Mouse (Mus musculus): ENCODE measurements around the gene Cyp11a1. TPM values are rescaled to one million over a fixed set of nuclear protein-coding genes. Genes with fewer than 3 reads are reported as not detected.

Cyp11a1 gene
- polyA plus RNA-seq, 1 experiment: 0.19 TPM

DNA sequence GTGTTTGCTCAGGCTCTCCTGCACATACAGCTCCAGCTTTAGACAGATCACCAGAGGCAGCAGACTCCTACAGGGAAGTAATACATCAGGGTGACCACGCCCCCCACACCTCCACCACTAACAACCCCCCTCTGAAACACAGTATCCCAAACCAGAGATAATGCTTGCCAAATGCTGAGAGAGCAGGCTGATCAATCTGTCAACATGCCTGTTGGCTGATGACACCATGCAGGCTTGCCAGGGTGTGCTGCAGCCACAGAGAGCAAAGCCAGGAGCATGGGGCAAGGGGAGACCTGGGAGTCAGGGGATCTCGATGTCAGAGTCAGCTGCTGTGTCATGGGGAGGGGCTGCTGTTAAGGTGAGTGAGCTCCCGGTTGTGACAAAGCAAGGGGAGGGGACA, 57.3 kb downstream of the Cyp11a1 start, which contains the start of gene Stra6:
Gene Stra6, plus strand, starts transcription at position 258 of the 400 bp plus-strand sequence.
- Histone ChIP-seq H3K4me3 (ENCODE audit: low read depth, low read length) (no peak within 1 kb of the TSS), H3K27ac (ENCODE audit: insufficient read depth, low read depth, low read length) (no peak within 1 kb of the TSS), H3K4me1 (ENCODE audit: control insufficient read depth, insufficient read depth, insufficient read length, low read length) (no peaks in the 10 kb centered on the region), H3K36me3 (ENCODE audit: control insufficient read depth, insufficient read depth, low read length) (no peaks in the 10 kb centered on the region), H3K27me3 (ENCODE audit: control insufficient read depth, insufficient read depth, low read length) (no peaks in the 10 kb centered on the region)
- TF ChIP-seq POLR2A (IDR thresholded peaks at IDR 0.05; ENCODE audit: low read depth, low read length) (no peak), CTCF (IDR thresholded peaks at IDR 0.05; ENCODE audit: extremely low read depth, insufficient read length, insufficient replicate concordance, low read depth, low read length) (no peak)
- WGBS: 2% methylated on average over 3 of the region's 3 CpGs

GRCm38 (mm10) chr9:58065532-58065931, 59.3 kb downstream of the Cyp11a1 start:
- no peaks in the 10 kb centered on the region for H3K36me3 ChIP-seq (ENCODE audit: control insufficient read depth, insufficient read depth, low read length)
- no peaks in the 10 kb centered on the region for H3K27me3 ChIP-seq (ENCODE audit: control insufficient read depth, insufficient read depth, low read length)
- TF ChIP-seq CTCF (IDR thresholded peaks at IDR 0.05; ENCODE audit: extremely low read depth, insufficient read length, insufficient replicate concordance, low read depth, low read length) (no peak), POLR2A (IDR thresholded peaks at IDR 0.05; ENCODE audit: low read depth, low read length) (no peak)
- no peak overlapping the region for H3K4me3 ChIP-seq (ENCODE audit: low read depth, low read length)
- H3K4me1 ChIP-seq (ENCODE audit: control insufficient read depth, insufficient read depth, insufficient read length, low read length): no peaks in the 10 kb centered on the region
- H3K27ac ChIP-seq (ENCODE audit: insufficient read depth, low read depth, low read length): no peak overlapping the region
- 66% methylated on average over 6 of the region's 6 CpGs for WGBS

DNA sequence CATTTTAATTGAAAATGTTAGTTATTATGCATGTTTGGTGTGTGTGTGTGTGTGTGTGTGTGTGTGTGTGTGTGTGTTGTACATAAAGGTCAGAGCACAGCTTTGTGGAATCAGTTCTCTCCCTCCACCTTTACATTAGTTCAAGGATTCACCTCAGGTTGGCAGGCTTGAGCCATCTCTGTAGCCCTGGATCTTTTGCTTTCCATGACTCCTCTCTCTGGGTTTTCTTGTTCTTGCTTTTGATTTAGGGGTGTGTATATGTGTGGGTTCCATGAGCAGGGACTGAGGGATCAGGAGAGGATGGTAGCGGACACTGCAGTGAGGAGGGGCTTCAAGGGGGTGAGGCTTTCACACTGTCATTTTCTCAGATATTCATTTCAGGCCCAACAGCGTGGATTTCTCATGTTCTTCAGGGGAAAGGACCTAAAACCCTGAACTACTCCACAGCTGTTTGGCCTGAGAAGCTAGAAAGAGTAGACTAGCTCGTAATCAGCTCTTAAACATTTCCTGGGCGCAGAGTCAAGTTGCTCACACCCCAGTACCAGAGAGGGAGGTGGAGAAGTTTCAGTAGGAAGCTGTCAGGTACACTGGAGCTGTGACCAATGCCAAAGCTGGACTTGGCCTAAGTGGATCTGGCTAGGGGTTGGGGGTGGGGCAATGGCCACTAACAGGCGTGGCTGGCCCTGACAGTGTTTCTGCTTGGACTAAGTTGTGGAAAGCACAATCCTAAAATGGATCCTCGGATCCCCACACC, 59.9 kb downstream of the Cyp11a1 start:
- Histone ChIP-seq H3K27ac (ENCODE audit: insufficient read depth, low read depth, low read length) (no peak overlapping the region), H3K4me1 (ENCODE audit: control insufficient read depth, insufficient read depth, insufficient read length, low read length) (no peaks in the 10 kb centered on the region), H3K4me3 (ENCODE audit: low read depth, low read length) (no peak overlapping the region), H3K27me3 (ENCODE audit: control insufficient read depth, insufficient read depth, low read length) (no peaks in the 10 kb centered on the region), H3K36me3 (ENCODE audit: control insufficient read depth, insufficient read depth, low read length) (no peaks in the 10 kb centered on the region)
- WGBS: 64% methylated on average over 6 of the region's 6 CpGs
- TF ChIP-seq POLR2A (IDR thresholded peaks at IDR 0.05; ENCODE audit: low read depth, low read length) (no peak), CTCF (IDR thresholded peaks at IDR 0.05; ENCODE audit: extremely low read depth, insufficient read length, insufficient replicate concordance, low read depth, low read length) (no peak)

- TF ChIP-seq POLR2A (IDR thresholded peaks at IDR 0.05; ENCODE audit: low read depth, low read length): no peak
- no peak for TF ChIP-seq CTCF (IDR thresholded peaks at IDR 0.05; ENCODE audit: extremely low read depth, insufficient read length, insufficient replicate concordance, low read depth, low read length)
- no peaks in the 10 kb centered on the region for H3K27me3 ChIP-seq (ENCODE audit: control insufficient read depth, insufficient read depth, low read length)
- H3K4me1 ChIP-seq (ENCODE audit: control insufficient read depth, insufficient read depth, insufficient read length, low read length): no peaks in the 10 kb centered on the region
- no peak overlapping the region for H3K27ac ChIP-seq (ENCODE audit: insufficient read depth, low read depth, low read length)
- H3K4me3 ChIP-seq (ENCODE audit: low read depth, low read length): no peak overlapping the region
- H3K36me3 ChIP-seq (ENCODE audit: control insufficient read depth, insufficient read depth, low read length): no peaks in the 10 kb centered on the region
- WGBS: 66% methylated on average over 6 of the region's 6 CpGs
These were observed 60.5 kb downstream of the Cyp11a1 start for GRCm38 (mm10) chr9:58066731-58067095.

DNA sequence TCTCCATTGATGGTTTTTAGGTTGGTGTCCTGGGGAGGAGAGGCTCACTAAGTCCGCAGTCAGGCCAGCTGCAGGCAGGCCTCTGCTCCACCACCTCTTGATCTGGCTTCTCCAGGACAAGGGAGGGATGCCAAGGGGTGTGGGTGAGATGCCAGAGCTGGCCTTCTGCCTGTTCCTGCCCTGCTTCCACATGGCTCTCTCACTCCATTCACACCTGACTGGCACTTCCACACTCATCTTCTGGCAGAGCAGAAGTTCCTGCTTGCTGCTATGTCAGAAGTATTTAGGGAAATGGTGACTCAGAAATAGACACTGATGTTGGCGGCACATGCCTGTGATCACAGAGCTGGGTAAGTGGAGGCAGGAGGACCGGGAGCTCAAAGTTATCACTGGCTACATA, 61.3 kb downstream of the Cyp11a1 start:
- Histone ChIP-seq H3K27me3 (ENCODE audit: control insufficient read depth, insufficient read depth, low read length) (no peaks in the 10 kb centered on the region), H3K27ac (ENCODE audit: insufficient read depth, low read depth, low read length) (no peak overlapping the region), H3K4me3 (ENCODE audit: low read depth, low read length) (no peak overlapping the region), H3K36me3 (ENCODE audit: control insufficient read depth, insufficient read depth, low read length) (no peaks in the 10 kb centered on the region), H3K4me1 (ENCODE audit: control insufficient read depth, insufficient read depth, insufficient read length, low read length) (no peaks in the 10 kb centered on the region)
- WGBS: 88% methylated on average over 3 of the region's 3 CpGs
- no peak for TF ChIP-seq CTCF (IDR thresholded peaks at IDR 0.05; ENCODE audit: extremely low read depth, insufficient read length, insufficient replicate concordance, low read depth, low read length)
- TF ChIP-seq POLR2A (IDR thresholded peaks at IDR 0.05; ENCODE audit: low read depth, low read length): no peak

DNA sequence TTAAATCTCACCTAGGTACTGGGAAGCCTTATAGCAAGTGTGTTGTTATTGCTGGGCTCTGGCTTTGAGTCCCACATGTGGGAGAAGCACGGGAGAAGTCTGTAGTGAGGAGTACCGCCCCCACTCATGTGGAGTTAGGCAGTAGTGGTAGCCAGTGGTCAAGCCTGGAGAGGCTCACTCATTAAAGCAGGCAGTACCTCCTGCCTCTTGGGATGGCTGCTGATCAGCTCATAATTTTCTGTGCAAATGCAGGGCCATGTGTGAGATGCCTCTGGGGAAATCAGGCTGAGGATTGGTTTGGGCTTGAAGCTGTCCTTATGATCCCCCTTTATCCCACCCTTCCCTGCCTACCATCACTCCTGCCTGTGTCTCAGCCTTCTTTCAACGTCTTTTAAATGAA, 68.3 kb downstream of the Cyp11a1 start:
- H3K27ac ChIP-seq (ENCODE audit: insufficient read depth, low read depth, low read length): no peak overlapping the region
- H3K4me1 ChIP-seq (ENCODE audit: control insufficient read depth, insufficient read depth, insufficient read length, low read length): no peaks in the 10 kb centered on the region
- 48% methylated on average over 3 of the region's 3 CpGs for WGBS
- no peak overlapping the region for H3K4me3 ChIP-seq (ENCODE audit: low read depth, low read length)
- no peak for TF ChIP-seq POLR2A (IDR thresholded peaks at IDR 0.05; ENCODE audit: low read depth, low read length)
- H3K27me3 ChIP-seq (ENCODE audit: control insufficient read depth, insufficient read depth, low read length): no peaks in the 10 kb centered on the region
- H3K36me3 ChIP-seq (ENCODE audit: control insufficient read depth, insufficient read depth, low read length): no peaks in the 10 kb centered on the region

Other genes starting within 250 kb of the Cyp11a1 start
- gene Clk3, start 240.6 kb upstream of the Cyp11a1 start, polyA plus RNA-seq (2012; rRNA removed): 30.7 and 66.1 TPM in 2 replicates
- 5.8 and 13.6 TPM in 2 replicates for gene Arid3b, start 169.6 kb upstream of the Cyp11a1 start, polyA plus RNA-seq (2012; rRNA removed)
- 62.4 and 146 TPM in 2 replicates for gene Ubl7, start 95.4 kb upstream of the Cyp11a1 start, polyA plus RNA-seq (2012; rRNA removed)
- 12.9 and 52.6 TPM in 2 replicates for gene Sema7a, start 66.3 kb upstream of the Cyp11a1 start, polyA plus RNA-seq (2012; rRNA removed)
- 0.83 and 1.7 TPM in 2 replicates for gene Stra6, start 57.4 kb downstream of the Cyp11a1 start, polyA plus RNA-seq (2012; rRNA removed)
- gene Ccdc33, start 112.4 kb downstream of the Cyp11a1 start, polyA plus RNA-seq (2012; rRNA removed): not detected in 2 replicates
- 27.5 and 31.4 TPM in 2 replicates for gene Islr, start 197.9 kb downstream of the Cyp11a1 start, polyA plus RNA-seq (2012; rRNA removed)
- 0.91 and 1.3 TPM in 2 replicates for gene Islr2, start 197.9 kb downstream of the Cyp11a1 start, polyA plus RNA-seq (2012; rRNA removed)
- gene Pml, start 243.4 kb downstream of the Cyp11a1 start, polyA plus RNA-seq (2012; rRNA removed): 18.4 and 45.0 TPM in 2 replicates
- 9.9 and 21.3 TPM in 2 replicates for gene Stoml1, start 246.8 kb downstream of the Cyp11a1 start, polyA plus RNA-seq (2012; rRNA removed)